Mouse (Mus musculus): ENCODE data around the gene Pex11a. TPM values are rescaled to one million over a fixed set of nuclear protein-coding genes. Genes with fewer than 3 reads are reported as not detected.

Pex11a gene
- polyA plus RNA-seq, 1 experiment from 2014 or later = 8.3 TPM

GRCm38 (mm10) chr7:79729743-79730370 is 13.1 kb downstream of the Pex11a start:
- Histone ChIP-seq H3K4me1 (replicated peaks) (no peaks in the 10 kb centered on the region; the same call in 1 of the 2 replicates), H3K27me3 (ENCODE audit: insufficient read depth, poor library complexity, severe bottlenecking) (peaks cover 46% of the 10 kb centered on the region), H3K4me3 (no peak overlapping the region), H3K27ac (no peak overlapping the region), H3K9me3 (no peaks in the 10 kb centered on the region), H3K36me3 (peaks cover 3% of the 10 kb centered on the region; the same call in 1 of the 2 replicates)
- WGBS = 71% methylated on average over 11 of the region's 11 CpGs
- DNase-seq (ENCODE audit: low spot score) = no peak

GRCm38 (mm10) chr7:79729169-79729568 is 13.8 kb downstream of the Pex11a start:
- DNase-seq (ENCODE audit: low spot score) = peak; percentile 84
- Histone ChIP-seq H3K27ac (no peak overlapping the region), H3K4me1 (replicated peaks) (no peaks in the 10 kb centered on the region; the same call in 1 of the 2 replicates), H3K36me3 (no peaks in the 10 kb centered on the region), H3K9me3 (no peaks in the 10 kb centered on the region), H3K27me3 (ENCODE audit: insufficient read depth, poor library complexity, severe bottlenecking) (peaks cover 46% of the 10 kb centered on the region), H3K4me3 (no peak overlapping the region)
- WGBS = 10% methylated on average over 8 of the region's 8 CpGs

DNA sequence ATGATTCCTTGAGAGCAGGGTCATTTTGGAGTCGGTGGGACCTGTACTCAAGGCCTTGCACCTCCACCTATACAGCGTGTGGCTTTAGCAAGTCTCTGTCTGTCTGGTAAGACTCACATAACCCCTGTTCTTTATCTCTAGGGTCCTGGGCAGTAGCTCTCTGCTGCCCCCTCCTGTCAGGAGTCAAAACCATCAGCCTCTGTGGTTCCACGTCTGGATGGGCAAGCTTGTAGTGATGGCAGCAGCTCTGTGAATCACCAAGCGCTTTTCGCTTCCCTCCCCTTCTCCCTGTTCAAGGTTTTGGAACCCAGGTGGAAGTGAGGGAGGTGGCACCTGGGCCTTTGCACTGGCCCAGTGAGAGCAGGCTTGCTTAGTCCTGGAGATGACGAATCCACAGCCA is 14.7 kb downstream of the Pex11a start:
- H3K9me3 ChIP-seq = no peaks in the 10 kb centered on the region
- H3K4me3 ChIP-seq = no peak overlapping the region
- H3K36me3 ChIP-seq = no peaks in the 10 kb centered on the region
- H3K27ac ChIP-seq = no peak overlapping the region
- no peaks in the 10 kb centered on the region; the same call in 1 of the 2 replicates for H3K4me1 ChIP-seq (replicated peaks)
- DNase-seq (ENCODE audit: low spot score) = peak; percentile 78
- peaks cover 53% of the 10 kb centered on the region for H3K27me3 ChIP-seq (ENCODE audit: insufficient read depth, poor library complexity, severe bottlenecking)
- WGBS = 30% methylated on average over 6 of the region's 6 CpGs

DNA sequence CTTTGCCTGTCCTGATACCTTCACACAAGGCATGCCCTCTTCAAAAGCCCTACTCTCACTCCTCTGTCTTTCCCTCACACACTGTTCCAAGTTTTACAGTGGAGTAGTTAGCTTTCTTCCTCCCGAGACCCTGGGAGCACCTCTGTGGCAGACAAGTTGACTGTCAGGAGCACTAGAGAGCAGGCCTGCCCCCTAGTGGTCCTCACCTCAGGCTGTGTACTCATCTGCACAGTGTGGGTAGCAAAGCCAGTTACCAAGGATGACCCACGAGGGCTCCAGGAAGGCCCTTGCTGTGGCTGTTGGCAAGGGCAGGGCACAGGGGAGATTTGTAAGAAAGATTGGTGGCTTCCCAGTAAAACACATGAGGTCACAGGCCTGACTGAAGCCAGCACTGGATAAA is 15.8 kb downstream of the Pex11a start:
- WGBS = 19% methylated on average over 2 of the region's 2 CpGs
- Histone ChIP-seq H3K4me1 (replicated peaks) (peaks cover 1% of the 10 kb centered on the region), H3K27me3 (ENCODE audit: insufficient read depth, poor library complexity, severe bottlenecking) (peaks cover 64% of the 10 kb centered on the region), H3K4me3 (no peak overlapping the region), H3K27ac (no peak overlapping the region), H3K9me3 (no peaks in the 10 kb centered on the region), H3K36me3 (no peaks in the 10 kb centered on the region)
- peak; percentile 59 for DNase-seq (ENCODE audit: low spot score)

DNA sequence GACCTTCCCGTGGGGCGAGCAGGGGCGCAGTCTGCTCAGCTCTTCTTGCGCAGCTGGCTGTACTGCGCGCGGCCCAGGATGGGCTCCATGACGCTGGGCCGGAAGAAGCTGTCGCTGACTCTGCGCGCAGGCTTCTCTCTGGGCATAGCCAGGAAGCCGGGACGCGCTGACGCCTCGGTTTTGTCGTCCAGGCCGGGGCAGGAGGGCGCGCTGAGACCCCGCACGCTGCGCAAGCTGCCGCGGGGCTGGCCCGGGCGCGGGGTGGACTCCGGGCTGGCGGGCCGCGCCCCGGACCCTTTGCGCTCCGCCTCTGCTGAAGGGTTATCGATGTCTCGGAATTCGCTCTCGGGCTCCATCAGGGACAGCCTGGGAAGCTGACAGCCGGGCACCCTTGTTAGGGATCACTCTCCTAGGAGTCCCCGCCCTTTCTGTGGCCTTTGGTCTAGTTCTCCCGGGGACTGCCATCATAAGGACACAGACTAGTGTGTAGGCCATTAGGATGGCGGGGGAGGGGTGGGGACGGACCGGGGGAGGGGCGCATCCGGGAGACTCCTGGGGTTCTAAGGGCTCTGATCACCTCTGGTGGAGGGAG is 21.4 kb downstream of the Pex11a start:
- Histone ChIP-seq H3K4me3 (peak overlapping the region; percentile 64), H3K27me3 (ENCODE audit: insufficient read depth, poor library complexity, severe bottlenecking) (peaks cover 83% of the 10 kb centered on the region), H3K9me3 (no peaks in the 10 kb centered on the region), H3K36me3 (no peaks in the 10 kb centered on the region), H3K27ac (peak overlapping the region; percentile 77), H3K4me1 (replicated peaks) (peaks cover 12% of the 10 kb centered on the region)
- peak; percentile 69 for DNase-seq (ENCODE audit: low spot score)
- under 1% methylated on average over 48 of the region's 48 CpGs for WGBS

DNA sequence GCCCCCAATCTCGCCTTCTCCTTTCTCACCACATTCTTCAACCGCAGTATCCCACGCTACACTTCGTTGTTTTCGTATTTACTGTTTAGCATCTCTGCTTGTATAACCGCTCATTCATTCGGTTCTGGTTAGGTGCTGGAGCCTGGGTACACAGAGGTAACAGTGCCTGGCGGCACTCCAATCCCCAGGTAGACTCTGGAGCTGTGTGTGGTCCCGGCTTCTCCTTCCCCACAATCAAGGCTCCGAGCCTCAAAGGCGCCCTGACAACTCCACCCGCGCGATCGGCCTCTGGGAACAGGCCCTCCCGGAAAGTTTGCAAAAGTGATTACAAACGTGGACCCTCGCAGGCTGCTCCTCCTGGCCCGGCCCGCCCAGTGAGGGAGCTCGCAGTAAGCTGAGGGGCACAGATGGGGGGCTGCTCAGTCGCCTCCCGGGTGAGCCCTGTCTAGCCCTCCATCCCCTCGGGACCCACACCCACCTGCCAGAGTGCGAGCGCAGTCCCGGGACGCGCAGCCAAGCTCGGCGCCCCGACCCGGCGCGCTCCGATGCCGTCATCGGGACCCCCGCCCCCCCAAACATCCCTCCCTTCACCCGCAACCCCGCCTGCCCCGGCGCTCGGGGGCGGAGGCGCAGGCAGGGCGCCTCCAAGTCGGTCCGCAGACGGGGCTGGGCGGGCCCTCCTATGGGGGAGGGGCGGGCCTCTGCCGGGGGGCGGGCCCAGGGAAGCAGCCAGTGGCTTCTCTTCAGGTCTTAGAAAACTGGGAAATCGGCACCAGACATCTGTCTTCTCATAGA is 27.5 kb downstream of the Pex11a start, which contains the start of gene Kif7:
TSS of gene Kif7 (minus strand) at position 534 of the 795 bp plus-strand sequence.
- DNase-seq (ENCODE audit: low spot score) = peak; percentile 91
- peaks cover 56% of the 10 kb centered on the region for H3K27me3 ChIP-seq (ENCODE audit: insufficient read depth, poor library complexity, severe bottlenecking)
- H3K9me3 ChIP-seq = no peaks in the 10 kb centered on the region
- peak within 1 kb of the TSS; percentile 87 for H3K27ac ChIP-seq
- H3K4me3 ChIP-seq = peak within 1 kb of the TSS; percentile 89
- peaks cover 6% of the 10 kb centered on the region; the same call in 1 of the 2 replicates for H3K36me3 ChIP-seq
- 1% methylated on average over 55 of the region's 55 CpGs for WGBS
- peaks cover 28% of the 10 kb centered on the region for H3K4me1 ChIP-seq (replicated peaks)

GRCm38 (mm10) chr7:79710831-79711230 is 32.1 kb downstream of the Pex11a start:
- Histone ChIP-seq H3K4me1 (replicated peaks) (peaks cover 28% of the 10 kb centered on the region), H3K4me3 (peak overlapping the region; percentile 56), H3K27ac (no peak overlapping the region), H3K27me3 (ENCODE audit: insufficient read depth, poor library complexity, severe bottlenecking) (peaks cover 38% of the 10 kb centered on the region), H3K9me3 (no peaks in the 10 kb centered on the region), H3K36me3 (peaks cover 40% of the 10 kb centered on the region)
- 26% methylated on average over 17 of the region's 17 CpGs for WGBS
- DNase-seq (ENCODE audit: low spot score) = peak; percentile 22

DNA sequence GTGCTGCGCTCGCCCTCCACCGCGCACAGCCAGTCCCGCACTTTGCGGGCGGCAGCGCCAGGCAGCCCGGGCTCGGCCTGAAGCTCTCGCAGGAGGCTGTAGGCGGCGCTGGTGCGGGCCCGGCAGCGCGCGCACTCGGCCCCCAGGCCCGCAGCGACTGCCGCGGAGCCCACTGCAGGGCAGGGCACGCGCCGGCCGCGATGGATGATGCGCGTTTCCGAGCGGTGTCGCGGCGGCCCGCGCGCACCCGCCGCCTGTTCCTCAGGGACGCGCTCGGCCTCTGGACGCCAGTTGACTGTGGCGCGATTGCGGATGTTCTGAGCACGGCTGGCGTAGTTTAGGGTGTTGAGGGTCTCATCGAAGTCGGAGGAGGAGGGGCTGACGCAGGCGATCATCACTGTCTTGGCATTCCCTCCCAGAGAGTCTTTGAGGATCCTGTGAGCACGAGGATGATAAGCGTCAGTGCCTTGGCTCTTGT is 32.8 kb downstream of the Pex11a start:
- Histone ChIP-seq H3K36me3 (peaks cover 44% of the 10 kb centered on the region), H3K27me3 (ENCODE audit: insufficient read depth, poor library complexity, severe bottlenecking) (peaks cover 38% of the 10 kb centered on the region), H3K27ac (peak overlapping the region; percentile 58), H3K9me3 (no peaks in the 10 kb centered on the region), H3K4me3 (peak overlapping the region; percentile 56), H3K4me1 (replicated peaks) (peaks cover 21% of the 10 kb centered on the region)
- 1% methylated on average over 55 of the region's 55 CpGs for WGBS
- peak; percentile 76 for DNase-seq (ENCODE audit: low spot score)

DNA sequence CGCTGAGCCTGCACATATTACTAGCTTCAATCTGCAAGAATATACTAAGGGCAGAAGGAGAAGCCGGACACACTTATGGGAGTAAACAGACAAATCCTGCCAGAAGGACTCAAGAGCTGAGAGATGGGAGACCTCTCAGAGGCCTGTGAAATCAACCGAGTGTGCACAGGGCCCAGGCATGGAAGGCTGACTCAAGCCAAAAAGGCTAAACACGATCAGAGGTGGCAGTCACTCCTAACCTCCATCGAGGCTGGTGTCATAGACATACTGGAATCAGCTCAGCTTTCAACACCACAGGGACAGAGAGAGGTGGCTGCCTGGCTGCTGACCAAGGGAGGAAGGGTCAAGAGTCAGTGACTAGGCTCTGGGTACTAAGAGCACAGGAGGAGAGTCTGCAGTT is 37.7 kb downstream of the Pex11a start:
- DNase-seq (ENCODE audit: low spot score) = no peak
- no peak overlapping the region for H3K27ac ChIP-seq
- no peak overlapping the region for H3K4me3 ChIP-seq
- H3K9me3 ChIP-seq = no peaks in the 10 kb centered on the region
- peaks cover 88% of the 10 kb centered on the region for H3K36me3 ChIP-seq
- H3K4me1 ChIP-seq (replicated peaks) = peaks cover 4% of the 10 kb centered on the region
- 89% methylated on average over 5 of the region's 5 CpGs for WGBS
- H3K27me3 ChIP-seq (ENCODE audit: insufficient read depth, poor library complexity, severe bottlenecking) = peaks cover 14% of the 10 kb centered on the region

GRCm38 (mm10) chr7:79702755-79703154 is 40.2 kb downstream of the Pex11a start:
- Histone ChIP-seq H3K27ac (no peak overlapping the region), H3K4me1 (replicated peaks) (no peaks in the 10 kb centered on the region), H3K27me3 (ENCODE audit: insufficient read depth, poor library complexity, severe bottlenecking) (no peaks in the 10 kb centered on the region), H3K9me3 (no peaks in the 10 kb centered on the region), H3K4me3 (no peak overlapping the region), H3K36me3 (peaks cover 98% of the 10 kb centered on the region)
- DNase-seq (ENCODE audit: low spot score) = no peak
- WGBS = 86% methylated on average over 16 of the region's 16 CpGs

DNA sequence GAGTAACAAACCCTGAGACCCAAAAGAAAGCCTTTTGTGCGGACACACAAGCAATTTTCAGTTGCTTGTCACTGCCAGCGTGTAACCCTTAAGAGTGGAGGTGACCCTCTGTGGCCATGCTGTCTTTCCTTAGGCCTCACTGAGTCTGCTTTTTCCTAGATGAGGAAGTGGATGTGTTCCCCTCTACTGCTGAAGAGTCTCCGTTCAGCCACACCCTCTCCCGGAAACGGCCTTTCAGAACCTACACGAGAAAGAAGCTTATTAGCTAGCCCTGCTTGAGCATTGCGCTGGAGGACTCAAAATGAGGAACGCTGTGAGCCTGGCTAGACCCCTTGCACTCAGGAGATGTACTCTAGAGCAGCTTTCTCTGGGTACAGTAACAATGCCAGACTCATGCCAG is 46.4 kb downstream of the Pex11a start:
- WGBS = 93% methylated on average over 8 of the region's 8 CpGs
- H3K4me1 ChIP-seq (replicated peaks) = no peaks in the 10 kb centered on the region
- H3K9me3 ChIP-seq = no peaks in the 10 kb centered on the region
- H3K4me3 ChIP-seq = no peak overlapping the region
- no peak for DNase-seq (ENCODE audit: low spot score)
- H3K27ac ChIP-seq = no peak overlapping the region
- no peaks in the 10 kb centered on the region for H3K27me3 ChIP-seq (ENCODE audit: insufficient read depth, poor library complexity, severe bottlenecking)
- peaks cover 100% of the 10 kb centered on the region for H3K36me3 ChIP-seq

All from hindbrain, embryonic 10.5 days (tissue).